Mouse (Mus musculus): ENCODE results near the gene Grb2.

The Grb2 gene

DNA sequence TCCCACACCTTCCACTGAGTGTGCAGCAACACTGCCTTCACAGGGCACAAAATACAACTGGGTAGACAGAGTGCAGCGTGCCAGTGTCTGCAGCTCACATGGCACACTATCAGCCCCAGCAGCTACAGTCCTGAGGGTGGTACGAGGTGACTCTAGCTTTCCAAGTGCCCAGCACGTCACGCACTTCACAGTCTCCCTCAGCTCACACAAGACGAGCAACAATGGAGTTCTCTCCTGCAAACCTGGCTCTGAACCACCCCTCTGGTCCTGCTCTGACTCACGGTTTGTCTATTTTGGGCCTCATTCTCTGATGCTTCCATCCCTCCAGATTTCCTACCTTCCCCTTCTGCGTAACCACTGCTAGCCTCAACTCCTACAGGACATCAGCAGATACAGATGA lies 108.7 kb downstream of the Grb2 start:
- peak; percentile 36 for DNase-seq

DNA sequence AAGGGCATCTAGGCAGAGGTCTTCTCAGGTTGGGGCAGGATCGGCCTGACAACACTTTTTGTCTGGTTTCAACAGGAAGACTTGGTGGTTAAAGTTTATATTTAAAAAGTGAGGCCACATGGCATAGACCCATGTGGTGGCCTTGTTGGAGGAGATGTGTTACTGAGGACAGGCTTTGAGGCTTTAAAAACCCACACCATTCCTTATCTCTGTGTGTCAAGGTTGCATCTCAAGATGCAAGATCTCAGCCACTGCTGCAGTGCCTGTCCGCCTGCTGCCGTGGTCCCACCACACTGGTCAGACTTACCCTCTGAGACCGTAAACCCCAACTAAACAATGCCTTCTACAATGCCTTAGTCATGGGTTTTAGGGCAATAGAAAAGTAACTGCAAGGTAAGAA lies 110.1 kb downstream of the Grb2 start:
- DNase-seq = no peak

DNA sequence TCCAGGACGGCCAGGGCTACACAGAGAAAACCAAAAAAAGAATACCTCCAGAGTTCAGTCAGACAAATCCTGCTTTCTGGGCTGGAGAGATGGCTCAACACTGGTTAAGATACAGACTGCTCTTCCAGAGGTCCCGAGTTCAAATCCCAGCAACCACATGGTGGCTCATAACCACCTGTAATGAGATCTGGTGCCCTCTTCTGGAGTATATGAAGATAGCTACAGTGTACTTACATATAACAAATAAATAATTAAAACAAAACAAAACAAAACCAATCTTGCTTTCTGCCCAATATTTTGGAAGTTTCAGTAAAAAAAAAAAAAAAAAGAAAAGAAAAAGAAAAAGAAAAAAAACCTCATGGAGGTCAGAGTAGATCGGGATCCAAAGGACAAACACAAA lies 113.2 kb downstream of the Grb2 start:
- DNase-seq = no peak
